Mouse (Mus musculus) embryonic fibroblast, embryonic 13.5 days (primary cell): ENCODE measurements at regions not wholly inside any gene's neighbourhood (a gene's known extent, or its start where the extent isn't known, plus 50 kb on each side); places are given as distances from the start of the nearest gene placed in this dataset.

ENCODE experiments used
- H3K27ac ChIP-seq: 2 replicates; pipeline ENCODE4 v1.5.1; 2012; ENCODE audit warnings: low read length, control low read depth, inconsistent platforms; ENCODE audit not compliant: insufficient read depth
- H3K4me1 ChIP-seq: 2 replicates; pipeline ENCODE4 v1.6.1; 2011; ENCODE audit warnings: low read length; ENCODE audit not compliant: control insufficient read depth, insufficient read depth
- H3K4me3 ChIP-seq: 2 replicates; pipeline ENCODE4 v1.5.1; 2011; ENCODE audit warnings: mild to moderate bottlenecking, control low read depth, low read length; ENCODE audit not compliant: insufficient read depth
- CTCF ChIP-seq: IDR thresholded peaks from 2 replicates; pipeline ENCODE4 v1.5.1; 2011; ENCODE audit warnings: mild to moderate bottlenecking, control low read depth, low read length, moderate library complexity, borderline replicate concordance; ENCODE audit not compliant: insufficient read depth
- POLR2A ChIP-seq: IDR thresholded peaks from 2 replicates; pipeline ENCODE4 v1.6.1; 2011; ENCODE audit warnings: low read depth, mild to moderate bottlenecking, control low read depth, low read length, moderate library complexity

GRCm38 (mm10) chr8:31518903-31519302 lies 1909.6 kb upstream of the 5930422O12Rik start:
- Histone ChIP-seq H3K27ac (peak overlapping the region; percentile 76; the same call in 1 of the 2 replicates), H3K4me1 (peaks cover 10% of the 10 kb centered on the region), H3K4me3 (no peak overlapping the region)
- no peak for TF ChIP-seq POLR2A
- TF ChIP-seq CTCF: no peak

- peaks cover 10% of the 10 kb centered on the region for H3K4me1 ChIP-seq
- TF ChIP-seq POLR2A: no peak
- TF ChIP-seq CTCF: no peak
- peak overlapping the region; percentile 72 for H3K27ac ChIP-seq
- no peak overlapping the region for H3K4me3 ChIP-seq
Observed at GRCm38 (mm10) chr8:31520991-31521448, 1907.5 kb upstream of the 5930422O12Rik start.

GRCm38 (mm10) chr8:31525071-31525470 lies 1903.4 kb upstream of the 5930422O12Rik start:
- H3K4me3 ChIP-seq: no peak overlapping the region
- no peak overlapping the region for H3K27ac ChIP-seq
- no peak for TF ChIP-seq POLR2A
- no peak for TF ChIP-seq CTCF
- H3K4me1 ChIP-seq: peaks cover 5% of the 10 kb centered on the region

- H3K4me1 ChIP-seq: no peaks in the 10 kb centered on the region
- TF ChIP-seq CTCF (no peak), POLR2A (no peak)
- no peak overlapping the region for H3K4me3 ChIP-seq
- no peak overlapping the region for H3K27ac ChIP-seq
Observed at GRCm38 (mm10) chr8:31539251-31539650, 1889.3 kb upstream of the 5930422O12Rik start.

- no peaks in the 10 kb centered on the region for H3K4me1 ChIP-seq
- no peak overlapping the region for H3K4me3 ChIP-seq
- TF ChIP-seq CTCF (no peak), POLR2A (no peak)
- H3K27ac ChIP-seq: no peak overlapping the region
Observed at GRCm38 (mm10) chr8:31541646-31542045, 1886.9 kb upstream of the 5930422O12Rik start.

GRCm38 (mm10) chr8:31574136-31574535 lies 1854.4 kb upstream of the 5930422O12Rik start:
- no peak overlapping the region for H3K27ac ChIP-seq
- no peaks in the 10 kb centered on the region; the same call in 1 of the 2 replicates for H3K4me1 ChIP-seq
- no peak for TF ChIP-seq CTCF
- TF ChIP-seq POLR2A: no peak
- no peak overlapping the region for H3K4me3 ChIP-seq

- Histone ChIP-seq H3K4me3 (no peak overlapping the region), H3K27ac (no peak overlapping the region), H3K4me1 (no peaks in the 10 kb centered on the region; the same call in 1 of the 2 replicates)
- no peak for TF ChIP-seq POLR2A
- TF ChIP-seq CTCF: no peak
Observed at GRCm38 (mm10) chr8:31576129-31576528, 1852.4 kb upstream of the 5930422O12Rik start.

GRCm38 (mm10) chr8:31584661-31585060 lies 1843.8 kb upstream of the 5930422O12Rik start:
- H3K4me3 ChIP-seq: no peak overlapping the region
- no peak overlapping the region for H3K27ac ChIP-seq
- no peaks in the 10 kb centered on the region for H3K4me1 ChIP-seq
- no peak for TF ChIP-seq CTCF
- TF ChIP-seq POLR2A: no peak

GRCm38 (mm10) chr8:31599536-31599935 lies 1829.0 kb upstream of the 5930422O12Rik start:
- no peaks in the 10 kb centered on the region for H3K4me1 ChIP-seq
- TF ChIP-seq CTCF (no peak), POLR2A (no peak)
- H3K4me3 ChIP-seq: no peak overlapping the region
- H3K27ac ChIP-seq: no peak overlapping the region

GRCm38 (mm10) chr8:31600979-31601378 lies 1827.5 kb upstream of the 5930422O12Rik start:
- Histone ChIP-seq H3K27ac (no peak overlapping the region), H3K4me3 (no peak overlapping the region), H3K4me1 (no peaks in the 10 kb centered on the region)
- TF ChIP-seq POLR2A: no peak
- no peak for TF ChIP-seq CTCF
